Mouse (Mus musculus) macrophage (primary cell): ENCODE measurements around the gene Kcnh1. TPM values are rescaled to one million over a fixed set of nuclear protein-coding genes. Genes with fewer than 3 reads are reported as not detected.

Source experiments
- H3K27ac ChIP-seq: fragments of 350-480 bp; formaldehyde crosslinking; 2 replicates; pipeline ENCODE4 v1.9.0; 2021
- H3K36me3 ChIP-seq: fragments of 350-480 bp; formaldehyde crosslinking; 2 replicates; pipeline ENCODE4 v1.9.0; 2021; ENCODE audit errors: inconsistent target
- H3K4me3 ChIP-seq: fragments of 350-480 bp; formaldehyde crosslinking; 2 replicates; pipeline ENCODE4 v1.9.0; 2021; ENCODE audit errors: inconsistent target
- H3K79me2 ChIP-seq: fragments of 350-480 bp; formaldehyde crosslinking; 2 replicates; pipeline ENCODE4 v1.9.0; 2021; ENCODE audit errors: inconsistent target
- WGBS: methylation state at CpG from one replicate; pipeline ENCODE4 v1.1.7; 2026; ENCODE audit warnings: inconsistent platforms; ENCODE audit not compliant: missing documents; 5-methylcytosine and 5-hydroxymethylcytosine counted together
- polyA plus RNA-seq: library from polyadenylated mRNA; stranded (reverse); fragments of 250-400 nt; gene quantifications from 3 replicates; pipeline ENCODE4 v1.2.4, GENCODE M21; 2018; ENCODE audit warnings: inconsistent platforms

Gene Kcnh1
- polyA plus RNA-seq, 1 experiment from 2014 or later = not detected

- Histone ChIP-seq H3K27ac (no peak overlapping the region), H3K36me3 (no peaks in the 10 kb centered on the region), H3K4me3 (no peak overlapping the region), H3K79me2 (no peaks in the 10 kb centered on the region)
- 87% methylated on average over 6 of the region's 6 CpGs for WGBS
Observed at GRCm38 (mm10) chr1:192457526-192458206, 267.1 kb downstream of the Kcnh1 start.

GRCm38 (mm10) chr1:192463732-192464131 lies 273.2 kb downstream of the Kcnh1 start:
- Histone ChIP-seq H3K4me3 (no peak overlapping the region), H3K36me3 (no peaks in the 10 kb centered on the region)
- 79% methylated on average over 4 of the region's 4 CpGs for WGBS

GRCm38 (mm10) chr1:192472366-192472765 lies 281.8 kb downstream of the Kcnh1 start:
- Histone ChIP-seq H3K27ac (no peak overlapping the region), H3K4me3 (no peak overlapping the region), H3K36me3 (no peaks in the 10 kb centered on the region), H3K79me2 (no peaks in the 10 kb centered on the region)
- WGBS = 62% methylated on average over 4 of the region's 4 CpGs

More at GRCm38 (mm10) chr1:192463732-192464131, 273.2 kb downstream of the Kcnh1 start:
- no peaks in the 10 kb centered on the region for H3K79me2 ChIP-seq
- H3K27ac ChIP-seq = no peak overlapping the region

- Histone ChIP-seq H3K79me2 (no peaks in the 10 kb centered on the region), H3K27ac (no peak overlapping the region), H3K36me3 (no peaks in the 10 kb centered on the region), H3K4me3 (no peak overlapping the region)
- whole genome bisulfite sequencing = 95% methylated on average over 6 of the region's 6 CpGs
Observed at GRCm38 (mm10) chr1:192473134-192473533, 282.6 kb downstream of the Kcnh1 start.

GRCm38 (mm10) chr1:192476704-192477103 lies 286.1 kb downstream of the Kcnh1 start:
- H3K27ac ChIP-seq = no peak overlapping the region
- no peaks in the 10 kb centered on the region for H3K36me3 ChIP-seq
- no peaks in the 10 kb centered on the region for H3K79me2 ChIP-seq
- H3K4me3 ChIP-seq = no peak overlapping the region
- WGBS = 51% methylated on average over 7 of the region's 7 CpGs

DNA sequence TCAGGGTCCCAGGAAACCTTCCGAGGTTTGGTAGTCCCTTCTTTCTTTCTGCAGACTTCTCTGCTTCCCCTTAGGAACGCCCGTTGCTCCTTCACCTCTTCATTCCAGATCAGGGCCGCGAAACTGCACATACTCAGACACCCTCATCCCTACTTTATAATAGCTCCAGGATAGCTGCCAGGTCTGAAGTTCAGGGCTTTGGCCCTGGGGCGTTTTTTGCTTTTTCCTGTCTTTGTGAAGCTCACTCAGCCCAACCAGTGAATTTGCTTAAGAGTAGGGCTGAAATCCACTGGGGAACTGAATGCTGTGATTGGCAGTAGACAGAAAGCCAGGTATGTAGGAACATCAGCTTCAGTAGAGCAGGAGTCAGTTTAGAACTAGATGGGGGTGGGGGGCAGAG lies 287.0 kb downstream of the Kcnh1 start:
- Histone ChIP-seq H3K27ac (no peak overlapping the region), H3K4me3 (no peak overlapping the region), H3K79me2 (no peaks in the 10 kb centered on the region), H3K36me3 (no peaks in the 10 kb centered on the region)
- 78% methylated on average over 6 of the region's 6 CpGs for WGBS

GRCm38 (mm10) chr1:192478176-192478575 lies 287.6 kb downstream of the Kcnh1 start:
- H3K79me2 ChIP-seq = no peaks in the 10 kb centered on the region
- no peaks in the 10 kb centered on the region for H3K36me3 ChIP-seq
- H3K27ac ChIP-seq = no peak overlapping the region
- H3K4me3 ChIP-seq = no peak overlapping the region
- 84% methylated on average over 5 of the region's 5 CpGs for WGBS

DNA sequence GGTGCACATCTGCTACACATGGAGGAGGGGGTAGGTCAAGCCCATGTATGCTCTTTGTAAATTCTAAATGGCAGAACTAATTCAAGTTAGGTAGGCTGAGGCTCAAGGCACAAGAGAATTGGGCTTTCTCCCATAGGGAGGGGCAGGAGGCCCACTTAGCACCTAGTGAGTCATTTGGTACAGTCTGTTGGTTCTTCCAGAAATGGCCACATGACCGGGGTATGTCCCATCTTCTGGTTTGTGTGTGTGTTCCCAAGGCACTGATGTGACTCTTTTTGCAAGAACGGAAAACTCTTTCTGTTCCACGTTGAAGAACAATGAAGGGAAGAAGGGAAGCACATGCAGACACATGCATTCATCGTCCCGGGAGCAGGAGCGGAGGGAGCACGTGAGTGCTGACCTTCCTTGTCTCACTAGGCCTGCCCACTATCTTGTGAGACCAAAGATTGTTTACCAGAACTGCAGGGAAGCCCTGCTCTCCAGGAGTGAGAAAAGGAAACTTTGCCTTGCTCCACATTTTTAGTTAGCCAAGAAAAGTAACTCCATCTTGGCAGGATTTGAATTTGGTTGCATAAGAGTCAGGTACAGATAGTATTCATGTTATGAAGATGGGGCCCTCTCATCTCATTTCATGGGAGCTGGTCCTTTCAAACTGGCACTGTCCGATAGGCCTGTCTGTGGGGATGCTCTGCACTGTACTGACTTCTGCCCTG lies 289.7 kb downstream of the Kcnh1 start:
- H3K79me2 ChIP-seq = no peaks in the 10 kb centered on the region
- H3K4me3 ChIP-seq = no peak overlapping the region
- WGBS = 84% methylated on average over 8 of the region's 8 CpGs
- H3K27ac ChIP-seq = no peak overlapping the region
- no peaks in the 10 kb centered on the region for H3K36me3 ChIP-seq

- Histone ChIP-seq H3K4me3 (no peak overlapping the region), H3K27ac (no peak overlapping the region), H3K79me2 (no peaks in the 10 kb centered on the region), H3K36me3 (no peaks in the 10 kb centered on the region)
Observed at GRCm38 (mm10) chr1:192481446-192481845, 290.9 kb downstream of the Kcnh1 start.

- Histone ChIP-seq H3K27ac (no peak overlapping the region), H3K36me3 (no peaks in the 10 kb centered on the region), H3K79me2 (no peaks in the 10 kb centered on the region), H3K4me3 (no peak overlapping the region)
- 67% methylated on average over 3 of the region's 3 CpGs for WGBS
Observed at GRCm38 (mm10) chr1:192485030-192485429, 294.5 kb downstream of the Kcnh1 start.

GRCm38 (mm10) chr1:192487571-192487970 lies 297.0 kb downstream of the Kcnh1 start:
- no peaks in the 10 kb centered on the region for H3K79me2 ChIP-seq
- no peak overlapping the region for H3K4me3 ChIP-seq
- H3K27ac ChIP-seq = no peak overlapping the region
- H3K36me3 ChIP-seq = no peaks in the 10 kb centered on the region
- WGBS = 97% methylated on average over 11 of the region's 11 CpGs

DNA sequence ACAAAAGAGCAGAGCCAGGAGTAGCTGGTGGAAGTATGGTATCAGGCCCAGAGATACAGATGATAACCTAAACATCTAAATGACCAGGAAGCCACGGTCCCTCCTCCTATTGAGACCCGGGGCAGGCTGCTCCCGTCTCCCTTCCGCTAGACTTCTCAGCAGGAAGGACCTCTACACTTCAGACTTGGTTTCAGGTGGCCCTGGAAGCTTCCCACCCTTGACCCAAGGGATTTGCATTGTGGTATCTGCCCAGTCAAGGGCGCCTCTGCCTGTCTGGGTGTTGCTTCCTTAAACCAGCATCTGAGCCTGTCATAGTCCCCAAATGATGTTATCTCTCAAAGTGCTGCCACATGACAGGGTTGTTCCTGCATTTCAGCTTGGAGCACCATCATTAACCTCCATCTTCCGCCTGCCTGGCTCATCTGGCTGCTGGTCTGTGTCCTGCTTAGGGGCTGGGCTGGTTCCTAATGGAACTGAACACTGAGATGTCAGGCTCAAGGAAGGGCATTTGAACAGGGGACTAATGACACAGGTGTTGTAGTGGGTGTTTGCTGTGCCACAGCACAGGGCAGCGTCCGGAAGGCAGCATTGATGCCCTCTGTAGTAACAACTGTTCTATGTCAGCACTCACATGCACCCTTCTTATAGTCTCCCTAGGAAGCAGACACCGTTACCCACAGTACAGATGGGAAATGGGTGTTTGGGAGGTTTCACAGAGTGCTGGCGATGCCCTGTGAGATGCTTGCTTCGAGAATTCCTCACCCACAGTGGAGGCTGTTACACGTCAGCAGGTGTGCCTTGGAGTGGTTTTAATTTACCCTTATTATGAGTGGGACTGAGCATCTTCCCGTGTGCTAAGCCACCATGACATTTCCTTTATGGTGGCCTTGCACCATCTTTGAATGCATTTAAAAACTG lies 299.6 kb downstream of the Kcnh1 start:
- Histone ChIP-seq H3K27ac (no peak overlapping the region), H3K36me3 (no peaks in the 10 kb centered on the region), H3K4me3 (no peak overlapping the region), H3K79me2 (no peaks in the 10 kb centered on the region)
- WGBS = 67% methylated on average over 13 of the region's 13 CpGs

DNA sequence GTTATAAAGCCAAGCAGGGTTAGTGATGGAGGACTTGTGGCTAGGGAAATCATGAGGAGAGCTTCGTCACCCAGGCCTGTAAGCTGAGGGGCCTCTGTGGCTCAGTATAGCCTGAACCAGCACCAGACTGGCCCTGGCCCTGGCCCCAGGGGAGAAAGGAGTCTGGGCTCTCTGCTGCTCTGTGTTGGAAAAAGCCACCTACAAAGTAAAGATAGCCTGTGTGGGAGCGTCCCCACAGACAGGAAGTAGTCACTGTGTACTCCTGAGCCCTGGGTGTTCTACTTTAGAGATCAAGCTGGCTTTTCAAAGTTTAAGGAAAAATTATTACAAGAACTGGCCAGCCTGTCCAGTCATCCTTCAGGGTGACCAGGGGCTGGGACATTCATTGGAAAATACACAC lies 306.9 kb downstream of the Kcnh1 start:
- WGBS = 89% methylated on average over 2 of the region's 2 CpGs
- Histone ChIP-seq H3K27ac (no peak overlapping the region), H3K4me3 (no peak overlapping the region), H3K79me2 (no peaks in the 10 kb centered on the region), H3K36me3 (no peaks in the 10 kb centered on the region)

DNA sequence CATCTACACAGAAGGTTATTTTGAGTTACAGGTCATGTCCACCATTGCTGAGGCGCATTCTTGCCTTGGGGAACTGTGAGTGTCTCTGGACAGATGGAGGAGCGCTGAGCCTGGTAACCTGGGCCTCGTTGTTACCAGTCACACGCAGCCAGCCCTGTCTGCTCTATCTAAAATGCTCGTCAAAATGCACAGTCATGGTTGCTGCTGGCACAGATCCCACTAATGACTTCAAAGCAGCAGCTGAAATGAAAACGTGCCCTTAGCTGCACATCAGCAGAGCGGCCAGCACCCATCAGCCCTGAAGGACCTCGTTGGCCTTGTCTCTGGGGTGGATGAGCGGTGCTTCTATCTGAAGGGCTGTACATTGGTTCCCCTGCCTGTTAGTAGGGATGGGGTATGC lies 311.4 kb downstream of the Kcnh1 start:
- WGBS = 49% methylated on average over 9 of the region's 9 CpGs
- Histone ChIP-seq H3K79me2 (no peaks in the 10 kb centered on the region), H3K36me3 (no peaks in the 10 kb centered on the region), H3K27ac (no peak overlapping the region), H3K4me3 (no peak overlapping the region)

GRCm38 (mm10) chr1:192502835-192503234 lies 312.3 kb downstream of the Kcnh1 start:
- Histone ChIP-seq H3K27ac (no peak overlapping the region), H3K36me3 (no peaks in the 10 kb centered on the region), H3K79me2 (no peaks in the 10 kb centered on the region), H3K4me3 (no peak overlapping the region)
